Mouse (Mus musculus) kidney, embryonic 16.5 days (tissue): ENCODE data around the gene Serpine1. TPM values are rescaled to one million over a fixed set of nuclear protein-coding genes. Genes with fewer than 3 reads are reported as not detected.

Source experiments
- ATAC-seq: fragments of 200-750 bp; cut with Nextera tagmentation; 2 replicates; pipeline ENCODE4 v1.8.0; 2017; ENCODE audit warnings: moderate TSS enrichment; ENCODE audit not compliant: low FRiP score, low TSS enrichment
- H3K27ac ChIP-seq: fragments of 300-500 bp; sonication (generic); 2 replicates; pipeline ENCODE4 v1.5.1; 2014; ENCODE audit warnings: low read length
- H3K27me3 ChIP-seq: fragments of 300-500 bp; sonication (generic); 2 replicates; pipeline ENCODE4 v1.6.1; 2014; ENCODE audit warnings: low read length, control low read depth, mixed read lengths; ENCODE audit not compliant: insufficient read depth
- H3K36me3 ChIP-seq: fragments of 300-500 bp; sonication (generic); 2 replicates; pipeline ENCODE4 v1.6.1; 2014; ENCODE audit warnings: low read length, control low read depth, mixed read lengths; ENCODE audit not compliant: insufficient read depth
- H3K4me1 ChIP-seq: fragments of 300-500 bp; sonication (generic); 2 replicates; pipeline ENCODE4 v1.6.1; 2014; ENCODE audit warnings: low read length, control low read depth, mixed read lengths; ENCODE audit not compliant: insufficient read depth
- H3K4me2 ChIP-seq: fragments of 300-500 bp; sonication (generic); replicated peaks from 2 replicates; pipeline ENCODE4 v1.6.1; 2014; ENCODE audit warnings: low read depth, low read length
- H3K4me3 ChIP-seq: fragments of 300-500 bp; sonication (generic); 2 replicates; pipeline ENCODE4 v1.5.1; 2014; ENCODE audit warnings: mild to moderate bottlenecking, low read length
- H3K9ac ChIP-seq: fragments of 300-500 bp; sonication (generic); replicated peaks from 2 replicates; pipeline ENCODE4 v1.6.1; 2014; ENCODE audit warnings: low read length
- H3K9me3 ChIP-seq: fragments of 300-500 bp; sonication (generic); 2 replicates; pipeline ENCODE4 v1.6.1; 2016; ENCODE audit warnings: low read length, control low read depth
- WGBS: fragments of 180-500 bp; shearing (Covaris S2); extraction: QIAGEN DNeasy Blood & Tissue Kit; methylation state at CpG from one replicate; pipeline ENCODE4 v1.1.7; 2014; 5-methylcytosine and 5-hydroxymethylcytosine counted together
- polyA plus RNA-seq: library from polyadenylated mRNA; unstranded; fragments of >200 nt; fragmentation: Nextera tagmentation; extraction: Ambion mirVana; gene quantifications from 2 replicates; pipeline ENCODE4 v1.2.1, GENCODE M21; 2015

Gene Serpine1
- polyA plus RNA-seq, 1 experiment from 2014 or later, result 0.29 TPM

- Histone ChIP-seq H3K4me3 (peak overlapping the region; percentile 40), H3K27ac (no peak overlapping the region), H3K4me1 (peaks cover 42% of the 10 kb centered on the region), H3K9ac (no peak overlapping the region), H3K9me3 (no peaks in the 10 kb centered on the region), H3K36me3 (no peaks in the 10 kb centered on the region), H3K4me2 (peak overlapping the region; percentile 66), H3K27me3 (peaks cover 66% of the 10 kb centered on the region)
- no peak for ATAC-seq
- 14% methylated on average over 22 of the region's 22 CpGs for WGBS
Measured at GRCm38 (mm10) chr5:137030416-137030810, 41.7 kb downstream of the Serpine1 start.

GRCm38 (mm10) chr5:137029643-137030415 lies 42.2 kb downstream of the Serpine1 start:
- peaks cover 71% of the 10 kb centered on the region for H3K27me3 ChIP-seq
- H3K27ac ChIP-seq, result no peak overlapping the region
- no peak overlapping the region for H3K9ac ChIP-seq
- H3K36me3 ChIP-seq, result no peaks in the 10 kb centered on the region
- peak; percentile 64; the same call in 1 of the 2 replicates for ATAC-seq
- H3K4me3 ChIP-seq, result peak overlapping the region; percentile 40
- peak overlapping the region; percentile 66 for H3K4me2 ChIP-seq
- no peaks in the 10 kb centered on the region for H3K9me3 ChIP-seq
- WGBS, result under 1% methylated on average over 52 of the region's 52 CpGs
- peaks cover 44% of the 10 kb centered on the region for H3K4me1 ChIP-seq

GRCm38 (mm10) chr5:137029273-137029585 lies 42.8 kb downstream of the Serpine1 start:
- peak overlapping the region; percentile 40 for H3K4me3 ChIP-seq
- no peak overlapping the region for H3K9ac ChIP-seq
- H3K4me1 ChIP-seq, result peaks cover 44% of the 10 kb centered on the region
- peaks cover 76% of the 10 kb centered on the region for H3K27me3 ChIP-seq
- H3K27ac ChIP-seq, result no peak overlapping the region
- H3K4me2 ChIP-seq, result peak overlapping the region; percentile 66
- 2% methylated on average over 8 of the region's 8 CpGs for WGBS
- H3K36me3 ChIP-seq, result no peaks in the 10 kb centered on the region
- H3K9me3 ChIP-seq, result no peaks in the 10 kb centered on the region
- ATAC-seq, result no peak

GRCm38 (mm10) chr5:137028561-137029272 lies 43.4 kb downstream of the Serpine1 start:
- ATAC-seq, result no peak
- H3K36me3 ChIP-seq, result no peaks in the 10 kb centered on the region
- peak overlapping the region; percentile 6; the same call in 1 of the 2 replicates for H3K4me2 ChIP-seq
- H3K9ac ChIP-seq, result no peak overlapping the region
- peaks cover 44% of the 10 kb centered on the region for H3K4me1 ChIP-seq
- 4% methylated on average over 28 of the region's 29 CpGs for WGBS
- no peak overlapping the region for H3K27ac ChIP-seq
- H3K9me3 ChIP-seq, result no peaks in the 10 kb centered on the region
- H3K4me3 ChIP-seq, result no peak overlapping the region
- peaks cover 81% of the 10 kb centered on the region for H3K27me3 ChIP-seq

GRCm38 (mm10) chr5:137026092-137026491 lies 46.0 kb downstream of the Serpine1 start, which contains the start of gene Vgf:
Gene Vgf, plus strand, starts transcription at chr5:137026392.
- Histone ChIP-seq H3K36me3 (no peaks in the 10 kb centered on the region), H3K27me3 (peaks cover 70% of the 10 kb centered on the region), H3K9ac (no peak within 1 kb of the TSS), H3K4me3 (no peak within 1 kb of the TSS), H3K4me1 (peaks cover 29% of the 10 kb centered on the region), H3K27ac (no peak within 1 kb of the TSS), H3K9me3 (no peaks in the 10 kb centered on the region), H3K4me2 (0 out of 2 replicates have a peak within 1 kb of the TSS, but pooled peaks have one; percentile 8)
- no peak for ATAC-seq
- WGBS, result 23% methylated on average over 4 of the region's 4 CpGs

- 0% methylated on average over 23 of the region's 23 CpGs for WGBS
- Histone ChIP-seq H3K27ac (no peak overlapping the region), H3K36me3 (no peaks in the 10 kb centered on the region), H3K4me3 (no peak overlapping the region), H3K4me2 (0 out of 2 replicates have a peak overlapping the region, but pooled peaks have one; percentile 8), H3K9me3 (no peaks in the 10 kb centered on the region), H3K4me1 (peaks cover 19% of the 10 kb centered on the region), H3K27me3 (peaks cover 60% of the 10 kb centered on the region), H3K9ac (no peak overlapping the region)
- ATAC-seq, result no peak
Measured at GRCm38 (mm10) chr5:137025132-137025531, 46.9 kb downstream of the Serpine1 start.

- Histone ChIP-seq H3K4me2 (no peak overlapping the region), H3K9ac (no peak overlapping the region), H3K27me3 (peaks cover 54% of the 10 kb centered on the region), H3K4me3 (no peak overlapping the region), H3K4me1 (peaks cover 13% of the 10 kb centered on the region), H3K36me3 (no peaks in the 10 kb centered on the region), H3K9me3 (no peaks in the 10 kb centered on the region), H3K27ac (no peak overlapping the region)
- ATAC-seq, result no peak
- 50% methylated on average over 3 of the region's 3 CpGs for WGBS
Measured at GRCm38 (mm10) chr5:137024318-137024717, 47.8 kb downstream of the Serpine1 start.

- H3K27me3 ChIP-seq, result no peaks in the 10 kb centered on the region
- H3K9me3 ChIP-seq, result no peaks in the 10 kb centered on the region; the same call in 1 of the 2 replicates
- H3K9ac ChIP-seq, result no peak overlapping the region
- no peak overlapping the region for H3K4me2 ChIP-seq
- ATAC-seq, result no peak
- no peak overlapping the region for H3K27ac ChIP-seq
- H3K4me3 ChIP-seq, result no peak overlapping the region
- no peaks in the 10 kb centered on the region for H3K4me1 ChIP-seq
- no peaks in the 10 kb centered on the region for H3K36me3 ChIP-seq
- 94% methylated on average over 3 of the region's 3 CpGs for WGBS
Measured at GRCm38 (mm10) chr5:137015913-137016312, 56.2 kb downstream of the Serpine1 start.

- Histone ChIP-seq H3K4me1 (no peaks in the 10 kb centered on the region), H3K27ac (no peak overlapping the region), H3K9ac (no peak overlapping the region), H3K9me3 (no peaks in the 10 kb centered on the region; the same call in 1 of the 2 replicates), H3K4me3 (no peak overlapping the region), H3K27me3 (no peaks in the 10 kb centered on the region), H3K4me2 (no peak overlapping the region), H3K36me3 (no peaks in the 10 kb centered on the region)
- ATAC-seq, result no peak
- WGBS, result 70% methylated on average over 15 of the region's 15 CpGs
Measured at GRCm38 (mm10) chr5:137012401-137012950, 59.6 kb downstream of the Serpine1 start.
